Mouse (Mus musculus) heart, postnatal 14 days (tissue): ENCODE measurements around the gene Stk31. TPM values are rescaled to one million over a fixed set of nuclear protein-coding genes. Genes with fewer than 3 reads are reported as not detected.
"Not testable (repeated sequence)": the region's sequence is repeated elsewhere in the genome, so short reads cannot be mapped to it uniquely, and the experiment has no call there.

Experiments used
- DNase-seq, 2 experiments: peaks; one replicate each; pipeline ENCODE4 v3.0.0; 2021 to 2022
- intact Hi-C: fragments of 180-260 bp; cut with DNase I; formaldehyde crosslinking; loops from one replicate; pipeline ENCODE4 v1.15.1; 2025
- long read RNA-seq, 2 experiments: library from polyadenylated mRNA; stranded (forward); transcript quantifications; one replicate each; pipeline ENCODE4 v2.0.0; 2021
- total RNA-seq, 2 experiments: library from RNA; stranded (reverse); gene quantifications; 2 replicates each; pipeline ENCODE4 v1.2.3; 2021

Stk31 gene
- under 1 TPM; 0.24 to 0.50 TPM for total RNA-seq
- long read RNA-seq, experiment 1, partial matches to known transcripts: 0 of 1 reads
- long read RNA-seq, experiment 1, other reads (novel, unspliced or antisense): 1 of 1 reads
- long read RNA-seq, experiment 2, partial matches to known transcripts: 0 of 1 reads
- long read RNA-seq, experiment 2, other reads (novel, unspliced or antisense): 1 of 1 reads

DNA sequence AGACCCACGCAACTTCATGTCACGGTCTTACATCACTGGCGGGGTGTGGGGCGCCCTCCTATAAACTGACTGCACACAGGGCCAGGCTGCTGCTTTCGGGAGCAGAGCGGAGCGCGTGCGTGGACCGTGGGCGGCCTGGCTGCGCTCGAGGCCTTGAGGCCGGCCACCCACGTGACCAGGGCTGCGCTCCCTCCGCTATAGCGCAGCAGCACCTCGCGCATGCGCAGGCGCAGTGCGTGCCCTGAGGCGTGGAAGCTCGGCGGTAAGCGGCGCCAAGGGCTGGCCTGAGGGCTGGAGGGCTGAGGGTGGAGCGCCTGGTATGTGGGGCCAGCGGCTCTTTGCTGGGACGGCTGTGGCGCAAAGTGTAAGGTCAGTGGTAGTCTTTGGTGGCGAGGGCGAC, at the start of gene Stk31:
Gene Stk31, plus strand, starts transcription at position 289 of the 400 bp plus-strand sequence.
- intact Hi-C loops: loop anchor here (5.0 kb wide), 1 partner anchor 338 kb away; no protein-coding TSS in a partner anchor
- DNase-seq: peak; percentile 39 to 49

DNA sequence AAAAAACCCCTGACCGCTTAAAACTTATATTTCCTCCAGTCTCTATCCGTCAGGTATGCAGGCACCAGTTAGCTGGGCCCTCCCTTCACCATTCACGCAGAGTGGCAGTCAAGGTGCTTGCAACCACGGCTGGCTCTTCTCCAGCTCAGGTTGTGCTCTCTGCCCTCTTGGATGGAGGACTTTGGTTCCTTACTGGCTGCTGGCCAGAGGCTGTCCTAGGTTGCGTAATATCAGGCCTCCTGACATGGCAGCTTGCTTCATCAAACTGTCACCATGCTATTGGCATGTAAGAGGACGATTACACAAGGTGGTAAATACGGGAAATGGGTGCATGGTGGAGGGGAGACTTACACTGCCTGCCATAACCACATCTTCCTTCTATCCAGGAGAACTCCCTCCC, 45.6 kb upstream of the Stk31 start:
- intact Hi-C loops: no loop called here
- no peak for DNase-seq

DNA sequence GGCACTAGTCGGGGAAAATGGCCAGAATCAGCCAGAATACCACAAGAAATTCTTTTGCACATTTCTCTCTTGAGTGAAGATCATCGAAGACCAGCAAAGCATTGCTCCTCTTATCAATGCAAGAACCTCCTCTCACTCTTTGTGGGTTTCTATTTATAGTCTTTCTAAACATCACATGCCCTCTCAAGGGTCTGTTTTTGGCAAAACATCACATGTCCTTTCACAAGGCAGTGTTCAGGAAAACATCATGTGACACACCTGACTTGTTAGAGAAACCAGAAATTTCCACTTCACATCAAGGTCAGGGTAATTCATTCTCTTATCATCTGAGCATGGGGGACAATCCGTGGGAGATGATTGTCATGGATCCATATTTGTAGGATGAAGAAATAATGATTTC, 40.8 kb upstream of the Stk31 start:
- DNase-seq: no peak
- intact Hi-C loops: no loop called here

- DNase-seq: no peak
- intact Hi-C loops: no loop called here
These were observed 40.2 kb upstream of the Stk31 start for GRCm38 (mm10) chr6:49355171-49355570.

- no peak for DNase-seq
- intact Hi-C loops: loop anchor here (2.0 kb wide), 1 partner anchor 92 kb away; no protein-coding TSS in a partner anchor
These were observed 35.0 kb upstream of the Stk31 start for GRCm38 (mm10) chr6:49360420-49360819.

DNA sequence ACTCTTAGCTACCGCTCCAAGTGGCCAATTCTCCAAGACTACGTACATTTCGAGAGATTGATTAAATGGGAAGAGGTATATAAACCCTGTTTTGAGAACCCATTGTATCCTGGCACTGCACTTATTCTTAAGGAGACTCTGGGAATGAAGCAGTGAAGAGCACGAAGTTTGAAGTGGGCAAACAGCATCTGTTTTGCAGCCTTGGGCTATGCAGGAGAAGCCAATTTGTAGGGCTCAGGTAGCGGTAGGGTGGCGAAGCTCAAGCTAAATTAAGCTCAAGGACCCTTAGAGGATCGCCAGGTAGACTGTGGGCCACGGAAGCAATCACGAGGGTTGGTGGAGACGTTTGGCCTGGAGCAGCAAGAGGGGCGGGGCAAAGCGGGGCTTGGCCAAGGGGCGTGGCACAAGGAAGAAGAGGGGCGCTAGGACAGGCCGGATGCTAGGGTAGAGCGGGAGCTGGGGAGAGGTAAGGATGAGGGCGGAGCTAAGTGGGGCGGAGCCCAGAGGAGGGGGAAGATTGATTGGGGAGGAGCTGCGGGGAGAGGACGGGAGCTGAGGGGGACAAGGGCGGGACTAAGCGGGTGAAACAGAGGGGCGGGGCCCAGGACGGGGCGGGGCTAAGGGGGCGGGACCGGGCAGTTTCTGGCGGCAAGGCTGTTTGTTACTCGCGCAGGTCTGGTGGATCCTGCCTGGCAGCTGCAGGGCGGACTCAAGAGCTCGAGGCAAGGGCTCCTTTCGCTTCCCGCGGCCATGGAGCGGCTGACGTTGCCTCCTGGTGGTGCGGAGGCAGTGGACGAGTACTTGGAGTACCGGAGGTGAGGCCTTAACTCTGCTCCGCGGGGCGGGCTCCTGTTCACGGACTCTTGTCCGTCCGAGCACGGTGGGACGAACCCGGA, 28.0 kb upstream of the Stk31 start, which contains the start of gene Fam221a:
Gene Fam221a, plus strand, starts transcription at position 581 of the 896 bp plus-strand sequence.
- intact Hi-C loops: loop anchor here (2.0 kb wide), 1 partner anchor 47 kb away; no protein-coding TSS in a partner anchor
- DNase-seq: peak; percentile 74 to 81

- peak in 1 of 2 experiments; percentile 3 for DNase-seq
- intact Hi-C loops: no loop called here
These were observed 27.2 kb upstream of the Stk31 start for GRCm38 (mm10) chr6:49368212-49368611.

GRCm38 (mm10) chr6:49372705-49373104, 22.7 kb upstream of the Stk31 start:
- intact Hi-C loops: no loop called here
- no peak for DNase-seq

DNA sequence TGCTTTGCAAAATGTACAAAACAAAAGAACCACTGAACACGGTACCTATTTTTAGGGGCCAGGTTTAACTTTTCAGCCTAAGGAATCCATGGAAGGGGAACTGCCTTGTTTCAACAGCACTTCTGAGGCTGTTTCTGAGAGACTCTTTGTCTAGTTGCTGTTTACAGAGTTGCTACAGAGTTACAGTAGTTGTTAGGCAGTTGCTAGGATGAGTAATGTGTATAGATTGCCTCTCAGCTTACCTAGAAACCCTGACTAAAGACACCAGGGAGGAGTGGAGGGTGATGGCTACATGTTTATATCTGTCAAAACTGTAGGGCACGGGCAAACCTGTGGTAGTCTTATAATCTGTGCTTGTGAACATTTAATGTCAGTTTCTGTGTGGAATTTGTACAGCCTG, 21.5 kb upstream of the Stk31 start:
- DNase-seq: no peak
- intact Hi-C loops: no loop called here

- no peak for DNase-seq
- intact Hi-C loops: no loop called here
These were observed 17.1 kb upstream of the Stk31 start for GRCm38 (mm10) chr6:49378328-49378727.

DNA sequence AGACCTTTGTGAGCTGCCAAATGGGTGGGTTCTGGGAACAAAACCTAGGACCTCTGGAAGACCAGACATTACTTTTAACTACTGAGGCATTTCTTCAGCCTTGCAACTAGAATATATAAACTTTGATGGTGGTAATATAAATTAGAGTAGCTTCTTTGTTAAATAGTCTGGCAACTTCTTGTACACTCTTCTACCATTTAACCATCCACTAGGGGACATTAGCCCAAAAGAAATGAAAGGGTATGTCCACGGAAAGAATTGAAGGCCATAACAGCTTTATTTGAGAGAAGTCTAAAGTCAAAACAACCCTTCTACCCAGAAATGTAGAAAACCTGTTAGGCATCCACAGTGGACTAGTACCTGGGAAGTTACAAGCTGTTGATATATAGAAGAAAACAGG, 1.1 kb upstream of the Stk31 start:
- intact Hi-C loops: no loop called here
- no peak for DNase-seq

- intact Hi-C loops: loop anchor here (5.0 kb wide), 1 partner anchor 340 kb away; no protein-coding TSS in a partner anchor
- DNase-seq: peak in 1 of 2 experiments; percentile 39
These were observed 2.1 kb downstream of the Stk31 start for GRCm38 (mm10) chr6:49397466-49397865.

DNA sequence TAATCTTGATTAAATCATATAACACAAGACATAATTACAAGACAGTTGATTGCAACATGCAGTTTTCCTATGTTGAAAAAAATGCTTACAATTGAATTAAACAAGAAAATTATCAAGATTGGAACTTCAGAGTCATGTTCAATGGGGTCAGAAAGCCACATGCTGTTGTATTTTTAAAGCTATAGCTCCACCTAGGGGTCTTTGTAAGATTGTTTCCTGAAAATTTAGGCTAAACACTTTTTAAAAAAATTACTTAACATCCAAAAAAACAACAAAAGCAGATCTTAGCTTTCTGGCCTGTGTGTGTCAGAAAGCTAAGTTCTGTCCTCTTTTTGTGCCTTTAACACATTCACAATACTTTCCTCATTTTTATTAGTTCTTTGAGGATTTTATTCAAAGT, 3.0 kb downstream of the Stk31 start:
- intact Hi-C loops: loop anchor here (1.0 to 5.0 kb wide), 3 partner anchors 129 to 341 kb away; no protein-coding TSS in a partner anchor
- DNase-seq: no peak

DNA sequence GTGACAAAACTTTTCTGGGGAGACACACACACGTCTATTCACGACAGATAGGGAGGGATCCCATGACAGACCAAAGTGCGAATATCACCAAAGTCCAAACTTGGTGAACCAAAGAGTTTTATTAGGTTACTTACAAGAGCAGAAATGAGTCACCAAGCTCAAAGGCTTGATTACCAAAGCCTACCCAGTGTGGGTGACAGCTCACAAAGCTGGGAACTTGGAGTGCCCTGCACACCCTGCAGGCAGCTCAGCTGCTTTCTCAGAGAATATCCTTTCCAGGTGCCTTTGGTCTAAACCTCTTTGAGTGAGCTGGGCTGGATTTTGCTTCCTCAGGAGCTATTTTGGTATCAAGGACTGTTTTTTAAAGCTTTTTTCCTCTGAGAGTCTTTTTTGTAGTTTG, 15.4 kb downstream of the Stk31 start:
- no peak for DNase-seq

GRCm38 (mm10) chr6:49412967-49413366, 17.6 kb downstream of the Stk31 start:
- intact Hi-C loops, DNase-seq: not testable (repeated sequence)

More for the DNA sequence above, 15.4 kb downstream of the Stk31 start:
- intact Hi-C loops: no loop called here

DNA sequence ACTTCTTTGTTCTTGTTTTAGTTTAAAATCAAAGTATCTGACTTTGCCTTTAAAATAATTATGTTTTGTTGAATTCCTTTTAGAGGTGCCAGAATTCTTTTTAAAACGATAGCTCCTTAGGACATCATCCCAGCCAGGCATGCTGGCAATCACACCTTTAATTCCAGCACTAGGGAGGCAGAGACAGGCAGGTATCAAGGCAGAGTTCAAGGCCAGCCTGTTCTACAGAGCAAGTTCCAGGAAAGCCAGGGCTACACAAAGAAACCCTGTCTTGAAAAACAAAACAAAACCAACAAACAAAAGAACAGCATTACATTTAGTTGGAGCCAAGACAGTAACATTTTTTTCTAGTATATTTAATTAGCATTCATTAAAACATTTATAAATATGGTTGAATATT, 20.6 kb downstream of the Stk31 start:
- intact Hi-C loops: no loop called here
- no peak for DNase-seq

GRCm38 (mm10) chr6:49437306-49437705, 41.9 kb downstream of the Stk31 start:
- intact Hi-C loops: no loop called here
- DNase-seq: no peak

DNA sequence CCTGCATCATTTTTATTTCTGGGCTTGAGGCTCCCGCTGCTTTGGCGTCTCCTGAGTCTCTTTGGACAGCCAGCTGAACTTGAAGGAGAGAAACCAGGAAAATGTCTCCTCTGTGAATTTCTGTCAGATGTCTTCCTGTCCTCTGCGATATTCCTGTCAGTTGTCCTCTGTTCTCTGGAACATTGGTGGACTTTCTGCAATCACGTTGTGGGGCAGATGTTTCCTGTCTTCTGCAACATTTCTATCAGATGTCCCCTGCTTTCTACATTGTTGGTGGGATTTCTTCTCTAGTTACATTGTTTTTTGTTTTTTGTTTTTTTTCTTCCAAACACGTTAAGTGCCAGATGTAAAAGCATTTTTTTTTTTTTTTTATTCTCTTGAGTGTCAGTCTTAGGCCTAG, 62.7 kb downstream of the Stk31 start:
- intact Hi-C loops: no loop called here
- no peak for DNase-seq

DNA sequence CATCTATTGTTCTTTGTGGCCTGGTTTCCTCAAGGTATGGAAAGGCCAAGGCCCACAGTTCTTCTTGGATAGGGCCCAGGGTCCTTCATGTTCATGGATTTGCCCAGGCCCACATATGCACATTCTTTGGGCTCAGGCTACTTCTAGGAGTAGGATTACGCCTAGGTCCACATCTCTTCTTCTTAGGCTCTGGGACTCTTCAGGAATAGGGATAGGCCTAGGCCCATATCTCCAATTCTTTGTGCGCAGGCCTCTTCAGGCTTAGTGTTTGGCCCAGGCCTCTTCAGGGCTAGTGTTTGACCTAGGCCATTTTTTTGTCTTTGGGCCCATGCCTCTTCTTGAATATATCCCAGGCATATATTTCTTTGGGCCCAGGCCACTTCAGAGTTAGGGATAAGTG, 87.8 kb downstream of the Stk31 start:
- no peak for DNase-seq
- intact Hi-C loops: no loop called here

DNA sequence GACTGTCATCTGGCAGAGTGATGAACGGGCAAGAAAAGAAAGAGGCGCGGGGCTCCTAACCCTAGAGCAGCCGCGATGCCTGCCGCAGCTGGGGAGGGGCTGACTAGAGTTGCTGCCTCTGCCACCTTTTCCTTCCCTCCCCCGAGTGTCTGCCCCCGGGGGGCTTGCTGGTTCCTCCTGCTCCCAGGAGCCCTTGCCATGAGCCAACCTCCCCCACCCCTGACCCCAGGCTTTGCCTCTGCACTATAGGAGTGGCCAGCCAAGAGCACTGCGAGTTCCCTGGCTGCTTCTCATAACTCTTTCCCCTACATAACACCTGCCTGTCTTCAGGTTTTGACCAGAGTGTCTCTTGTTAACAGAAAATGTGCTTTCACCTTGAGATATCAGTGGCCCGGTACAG, 96.1 kb downstream of the Stk31 start:
- intact Hi-C loops: no loop called here
- DNase-seq: no peak

- peak; percentile 67 to 78 for DNase-seq
- intact Hi-C loops: loop anchor here (1.0 to 10.0 kb wide), 7 partner anchors 236 to 1018 kb away; partner anchors contain the start of gene Mpp6
These were observed 123.6 kb downstream of the Stk31 start for GRCm38 (mm10) chr6:49519053-49519452.
